Mouse (Mus musculus) hindbrain, embryonic 11.5 days (tissue): ENCODE data around the gene Gnb2. TPM values are rescaled to one million over a fixed set of nuclear protein-coding genes. Genes with fewer than 3 reads are reported as not detected.

Experiments used
- ATAC-seq: fragments of 200-750 bp; cut with Nextera tagmentation; 2 replicates; pipeline ENCODE4 v1.8.0; 2017; ENCODE audit warnings: mild to moderate bottlenecking, moderate TSS enrichment, moderate library complexity; ENCODE audit not compliant: low FRiP score
- DNase-seq: peaks from one replicate; pipeline ENCODE4 v3.0.0-alpha.2; 2015; ENCODE audit warnings: low spot score
- H3K27ac ChIP-seq: fragments of 300-500 bp; sonication (generic); 2 replicates; pipeline ENCODE4 v1.5.1; 2014; ENCODE audit warnings: mild to moderate bottlenecking, low read depth, low read length
- H3K27me3 ChIP-seq: fragments of 300-500 bp; sonication (generic); 2 replicates; pipeline ENCODE4 v1.6.1; 2014; ENCODE audit warnings: mild to moderate bottlenecking, low read length, moderate library complexity, mixed read lengths; ENCODE audit not compliant: control insufficient read depth, insufficient read depth
- H3K36me3 ChIP-seq: fragments of 300-500 bp; sonication (generic); 2 replicates; pipeline ENCODE4 v1.6.1; 2014; ENCODE audit warnings: mild to moderate bottlenecking, low read length, moderate library complexity, mixed read lengths; ENCODE audit not compliant: control insufficient read depth, insufficient read depth
- H3K4me1 ChIP-seq: fragments of 300-500 bp; sonication (generic); replicated peaks from 2 replicates; pipeline ENCODE4 v1.6.1; 2014; ENCODE audit warnings: low read length, mixed read lengths; ENCODE audit not compliant: control insufficient read depth, insufficient read depth
- H3K4me2 ChIP-seq: fragments of 300-500 bp; sonication (generic); replicated peaks from 2 replicates; pipeline ENCODE4 v1.6.1; 2014; ENCODE audit warnings: mild to moderate bottlenecking, low read depth, low read length
- H3K4me3 ChIP-seq: fragments of 300-500 bp; sonication (generic); 2 replicates; pipeline ENCODE4 v1.5.1; 2014; ENCODE audit warnings: low read depth, low read length
- H3K9ac ChIP-seq: fragments of 300-500 bp; sonication (generic); 2 replicates; pipeline ENCODE4 v1.6.1; 2014; ENCODE audit warnings: low read depth, low read length
- H3K9me3 ChIP-seq: fragments of 300-500 bp; sonication (generic); 2 replicates; pipeline ENCODE4 v1.6.1; 2016; ENCODE audit warnings: low read length; ENCODE audit not compliant: control insufficient read depth
- WGBS: fragments of 180-500 bp; shearing (Covaris S2); extraction: QIAGEN DNeasy Blood & Tissue Kit; methylation state at CpG from one replicate; pipeline ENCODE4 v1.1.7; 2014; 5-methylcytosine and 5-hydroxymethylcytosine counted together
- polyA plus RNA-seq: library from polyadenylated mRNA; unstranded; fragments of >200 nt; fragmentation: Nextera tagmentation; extraction: Ambion mirVana; gene quantifications from 2 replicates; pipeline ENCODE4 v1.2.1, GENCODE M21; 2014

Gene Gnb2
- polyA plus RNA-seq, 1 experiment from 2014 or later = 483 TPM

- Histone ChIP-seq H3K4me2 (peak overlapping the region; percentile 63), H3K27me3 (no peaks in the 10 kb centered on the region), H3K4me1 (peaks cover 3% of the 10 kb centered on the region; the same call in 1 of the 2 replicates), H3K9me3 (no peaks in the 10 kb centered on the region), H3K27ac (no peak overlapping the region), H3K9ac (peak overlapping the region; percentile 46; the same call in 1 of the 2 replicates), H3K4me3 (peak overlapping the region; percentile 31), H3K36me3 (no peaks in the 10 kb centered on the region)
- WGBS = 2% methylated on average over 14 of the region's 17 CpGs
- ATAC-seq = no peak
- no peak for DNase-seq
These were observed 47.5 kb downstream of the Gnb2 start for GRCm38 (mm10) chr5:137485851-137486155.

- H3K27ac ChIP-seq = no peak overlapping the region
- DNase-seq (peak; percentile 45), ATAC-seq (no peak)
- H3K4me3 ChIP-seq = peak overlapping the region; percentile 31
- no peaks in the 10 kb centered on the region for H3K9me3 ChIP-seq
- peak overlapping the region; percentile 63 for H3K4me2 ChIP-seq
- H3K27me3 ChIP-seq = no peaks in the 10 kb centered on the region
- WGBS = 3% methylated on average over 30 of the region's 30 CpGs
- H3K9ac ChIP-seq = peak overlapping the region; percentile 46; the same call in 1 of the 2 replicates
- no peaks in the 10 kb centered on the region for H3K36me3 ChIP-seq
- H3K4me1 ChIP-seq = peaks cover 3% of the 10 kb centered on the region; the same call in 1 of the 2 replicates
These were observed 48.0 kb downstream of the Gnb2 start for GRCm38 (mm10) chr5:137485071-137485850.

- Histone ChIP-seq H3K27ac (no peak overlapping the region), H3K36me3 (no peaks in the 10 kb centered on the region), H3K27me3 (no peaks in the 10 kb centered on the region), H3K4me2 (no peak overlapping the region), H3K4me1 (peaks cover 3% of the 10 kb centered on the region; the same call in 1 of the 2 replicates), H3K4me3 (no peak overlapping the region), H3K9ac (no peak overlapping the region), H3K9me3 (no peaks in the 10 kb centered on the region)
- no peak for ATAC-seq
- WGBS = 7% methylated on average over 8 of the region's 8 CpGs
- DNase-seq = peak; percentile 27
These were observed 51.4 kb downstream of the Gnb2 start for GRCm38 (mm10) chr5:137481897-137482296.

DNA sequence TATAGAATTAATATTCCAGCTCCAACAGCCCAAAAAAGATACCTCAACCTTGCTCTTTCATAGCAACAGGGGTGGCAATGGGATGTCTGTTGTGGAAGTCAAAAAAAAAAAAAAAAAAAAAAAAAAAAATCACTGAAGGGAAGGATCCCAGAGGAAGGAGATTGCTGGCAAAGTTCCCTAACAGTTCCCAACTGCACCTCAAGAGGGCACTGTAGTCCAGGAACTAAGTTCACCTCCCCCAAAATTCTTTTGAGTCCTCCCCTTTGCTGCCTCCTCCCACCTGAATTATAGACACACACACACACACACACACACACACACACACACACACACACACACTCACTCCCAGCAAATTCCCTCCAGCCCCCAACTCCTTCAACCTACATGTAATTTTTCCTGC, 52.2 kb downstream of the Gnb2 start:
- H3K9me3 ChIP-seq = no peaks in the 10 kb centered on the region
- H3K4me3 ChIP-seq = no peak overlapping the region

More for the DNA sequence above, 52.2 kb downstream of the Gnb2 start:
- H3K4me1 ChIP-seq = peaks cover 3% of the 10 kb centered on the region; the same call in 1 of the 2 replicates
- H3K4me2 ChIP-seq = no peak overlapping the region
- H3K9ac ChIP-seq = no peak overlapping the region
- no peak overlapping the region for H3K27ac ChIP-seq
- no peaks in the 10 kb centered on the region for H3K36me3 ChIP-seq
- ATAC-seq (no peak), DNase-seq (peak; percentile 88)
- H3K27me3 ChIP-seq = no peaks in the 10 kb centered on the region

Other genes starting within 250 kb of the Gnb2 start
- 6.2 and 8.1 TPM in 2 replicates for gene Ache, start 246.0 kb downstream of the Gnb2 start, polyA plus RNA-seq
- gene Ufsp1, start 238.9 kb downstream of the Gnb2 start, polyA plus RNA-seq = 8.6 and 9.0 TPM in 2 replicates
- 138 and 140 TPM in 2 replicates for gene Srrt, start 225.8 kb downstream of the Gnb2 start, polyA plus RNA-seq
- gene Trip6, start 219.1 kb downstream of the Gnb2 start, polyA plus RNA-seq = 27.4 and 28.6 TPM in 2 replicates
- gene Slc12a9, start 199.9 kb downstream of the Gnb2 start, polyA plus RNA-seq = 7.1 and 7.5 TPM in 2 replicates
- 21.0 and 21.3 TPM in 2 replicates for gene Ephb4, start 183.4 kb downstream of the Gnb2 start, polyA plus RNA-seq
- gene Zan, start 56.4 kb downstream of the Gnb2 start, polyA plus RNA-seq = 0.04 and 0.06 TPM in 2 replicates
- 55.2 and 60.6 TPM in 2 replicates for gene Pop7, start 31.0 kb downstream of the Gnb2 start, polyA plus RNA-seq
- gene Gigyf1, start 15.0 kb downstream of the Gnb2 start, polyA plus RNA-seq = 10.6 and 15.4 TPM in 2 replicates
- 0.38 and 1.1 TPM in 2 replicates for gene Epo, start 268 bp downstream of the Gnb2 start, polyA plus RNA-seq
- gene Actl6b, start 20.0 kb upstream of the Gnb2 start, polyA plus RNA-seq = 45.4 and 47.6 TPM in 2 replicates
- gene Tfr2, start 36.3 kb upstream of the Gnb2 start, polyA plus RNA-seq = 2.5 and 2.7 TPM in 2 replicates
- gene Mospd3, start 67.5 kb upstream of the Gnb2 start, polyA plus RNA-seq = 22.6 and 22.9 TPM in 2 replicates
- 67.0 and 87.3 TPM in 2 replicates for gene Pcolce, start 80.3 kb upstream of the Gnb2 start, polyA plus RNA-seq
- gene Fbxo24, start 95.5 kb upstream of the Gnb2 start, polyA plus RNA-seq = 0.15 and 0.27 TPM in 2 replicates
- gene Lrch4, start 95.6 kb upstream of the Gnb2 start, polyA plus RNA-seq = 25.9 and 28.5 TPM in 2 replicates
- 5.0 and 6.3 TPM in 2 replicates for gene Gm20605, start 95.7 kb upstream of the Gnb2 start, polyA plus RNA-seq
- gene Sap25, start 107.8 kb upstream of the Gnb2 start, polyA plus RNA-seq = 7.1 TPM in 2 replicates
- gene Irs3, start 112.2 kb upstream of the Gnb2 start, polyA plus RNA-seq = 0.22 and 0.38 TPM in 2 replicates
- 13.7 TPM in 2 replicates for gene Agfg2, start 151.2 kb upstream of the Gnb2 start, polyA plus RNA-seq
- gene Nyap1, start 208.1 kb upstream of the Gnb2 start, polyA plus RNA-seq = 2.9 and 5.3 TPM in 2 replicates
- gene Tsc22d4, start 212.2 kb upstream of the Gnb2 start, polyA plus RNA-seq = 56.4 and 64.0 TPM in 2 replicates
- gene Ppp1r35, start 245.3 kb upstream of the Gnb2 start, polyA plus RNA-seq = 64.9 and 78.4 TPM in 2 replicates